Mouse (Mus musculus) thymus, adult 2 months (tissue): Measurements from ENCODE around the gene D16Ertd472e.

Experiments used
- CTCF ChIP-seq: fragments of 200-500 bp; IDR thresholded peaks from 2 replicates; pipeline ENCODE4 v1.5.1; 2012; ENCODE audit warnings: mild to moderate bottlenecking, control low read depth, low read length, moderate library complexity, borderline replicate concordance; ENCODE audit not compliant: control insufficient read depth, poor library complexity, insufficient read depth; ENCODE audit errors: extremely low read depth
- POLR2A ChIP-seq: fragments of 200-500 bp; IDR thresholded peaks from 2 replicates; pipeline ENCODE4 v1.6.1; 2012; ENCODE audit warnings: mild to moderate bottlenecking, low read length, control low read depth, moderate library complexity; ENCODE audit not compliant: control insufficient read depth, poor library complexity, insufficient read depth; ENCODE audit errors: extremely low read depth

- TF ChIP-seq POLR2A = no peak
- no peak for TF ChIP-seq CTCF
Measured at GRCm38 (mm10) chr16:78595821-78596220, 19.3 kb upstream of the D16Ertd472e start.
